10 mouse cellular contexts compared by ENCODE assay signal in the genomic region with DNA sequence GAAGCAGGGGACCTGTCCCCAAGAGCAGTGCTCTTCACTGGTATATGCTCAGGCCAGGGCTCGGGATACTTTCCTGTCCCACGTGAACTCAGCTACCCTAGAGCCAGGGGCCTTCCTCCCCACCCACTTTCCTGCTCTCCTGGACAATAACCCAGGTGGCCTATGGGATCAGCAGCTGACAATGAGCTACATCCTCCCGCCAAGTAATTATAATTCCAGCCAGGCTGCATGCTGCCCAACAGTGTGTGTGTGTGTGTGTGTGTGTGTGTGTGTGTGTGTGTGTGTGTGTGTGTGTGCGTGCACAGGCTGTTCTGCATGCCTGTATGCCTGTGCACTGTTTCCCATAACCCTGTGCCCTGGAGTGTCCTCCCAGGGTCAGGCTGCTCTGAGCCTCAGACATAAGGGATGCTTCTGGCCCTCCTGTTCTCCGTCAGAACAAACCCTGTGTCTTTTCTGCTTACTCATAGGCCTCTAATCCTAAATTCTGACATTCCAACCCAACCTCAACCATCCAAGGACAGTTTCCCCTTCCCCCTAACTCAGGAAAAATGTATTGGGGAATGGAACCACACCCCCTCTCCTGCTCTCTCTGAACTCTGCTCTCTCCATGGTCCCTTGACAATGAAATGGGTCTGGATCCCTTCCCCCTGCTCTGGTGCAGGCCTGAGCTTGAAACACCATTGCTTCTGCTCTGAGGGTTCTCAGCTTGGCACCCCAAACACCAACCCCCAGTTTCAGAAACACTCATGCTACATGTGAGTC. TPM values are rescaled to one million over a fixed set of nuclear protein-coding genes. Genes with fewer than 3 reads are reported as not detected.
DNase-seq lines count a peak whose midpoint lies in the region; ATAC-seq lines count a peak whose summit lies in the region.
"Had no signal": no experiment of that assay in that cellular context is flagged by ENCODE, and none has a peak within 500 bp of the region (broad histone marks: within the 10 kb centered on the region; RNA-seq: fewer than 3 reads in every experiment).

No protein-coding gene starts in this region.

- no peak for ATAC-seq in embryonic facial prominence, embryonic 14.5 days (ENCODE audit: low read depth)
- ATAC-seq in erythroid progenitor cell, adult 5-6 weeks (replicated peaks; ENCODE audit: low FRiP score, poor library complexity, severe bottlenecking) = no peak
- no peak for ATAC-seq in megakaryocyte progenitor cell, adult 5-6 weeks (replicated peaks; ENCODE audit: poor library complexity)

- no peak overlapping the region for H3K9ac ChIP-seq in embryonic facial prominence, embryonic 14.5 days (ENCODE audit: low read depth, low read length)

- no peaks in the 10 kb centered on the region for H3K27me3 ChIP-seq in embryonic facial prominence, embryonic 14.5 days (replicated peaks; ENCODE audit: control insufficient read depth, insufficient read depth, low read length)

- 0 out of 2 replicates have a peak overlapping the region, but pooled peaks have one; percentile 67 for H3K27ac ChIP-seq in embryonic facial prominence, embryonic 14.5 days (replicated peaks; ENCODE audit: low read depth, low read length)
- H3K27ac ChIP-seq: kidney, postnatal 0 days had no signal

- peaks cover 30% of the 10 kb centered on the region for H3K4me1 ChIP-seq in embryonic facial prominence, embryonic 14.5 days (ENCODE audit: control insufficient read depth, insufficient read depth, low read length)

- no peaks in the 10 kb centered on the region for H3K9me3 ChIP-seq in embryonic facial prominence, embryonic 14.5 days (ENCODE audit: control insufficient read depth, low read length)

- H3K4me3 ChIP-seq in embryonic facial prominence, embryonic 14.5 days (ENCODE audit: low read depth, low read length) = no peak overlapping the region

- WGBS in embryonic facial prominence, embryonic 14.5 days = 54% methylated on average over 4 of the region's 5 CpGs

- H3K4me2 ChIP-seq in embryonic facial prominence, embryonic 14.5 days (ENCODE audit: low read depth, low read length) = no peak overlapping the region

- no peaks in the 10 kb centered on the region for H3K36me3 ChIP-seq in embryonic facial prominence, embryonic 14.5 days (ENCODE audit: control insufficient read depth, insufficient read depth, low read length)

- DNase-seq in kidney, postnatal 10 days = peak; percentile 27
- DNase-seq in kidney, adult 11 months = no peak
- DNase-seq in NIH3T3 (ENCODE audit: low read depth) = peak; percentile 77
- DNase-seq in embryonic facial prominence, embryonic 14.5 days (ENCODE audit: low spot score) = no peak
- peak; percentile 18 for DNase-seq in induced T-regulatory cell, adult 2 months (ENCODE audit: low read depth)
- no peak for DNase-seq in natural killer cell, adult 2 months (ENCODE audit: low spot score in 2 of 2)
- DNase-seq: gastrocnemius, postnatal 10 days had no signal

RNA-seq across cellular contexts. Expression of a gene that starts 6.8 kb away (rescaled TPM):
- 5.5 and 6.6 TPM in 2 replicates for polyA plus RNA-seq in embryonic facial prominence, embryonic 14.5 days (2014; fragmentation: Nextera tagmentation; extraction: Ambion mirVana)
- total RNA-seq in erythroid progenitor cell, adult 5-6 weeks (2015; ENCODE audit: low replicate concordance) = 84.7 and 114 TPM in 2 replicates
- 84.7 and 147 TPM in 2 replicates for total RNA-seq in erythroid progenitor cell, adult 5-6 weeks (2017; ENCODE audit: low replicate concordance)
- total RNA-seq in megakaryocyte progenitor cell, adult 5-6 weeks (2015) = 43.4 and 55.3 TPM in 2 replicates
- 119 and 123 TPM in 2 replicates for total RNA-seq in megakaryocyte progenitor cell, adult 5-6 weeks (2017)

RNA-seq across cellular contexts. Expression of a gene that starts 46.1 kb away (rescaled TPM):
- 1.4 and 1.7 TPM in 2 replicates for polyA plus RNA-seq in embryonic facial prominence, embryonic 14.5 days (2014; fragmentation: Nextera tagmentation; extraction: Ambion mirVana)
- total RNA-seq in erythroid progenitor cell, adult 5-6 weeks (2015; ENCODE audit: low replicate concordance) = not detected in 2 replicates
- not detected in 2 replicates for total RNA-seq in erythroid progenitor cell, adult 5-6 weeks (2017; ENCODE audit: low replicate concordance)
- 0.29 TPM in 1 of 2 replicates, not detected in the other for total RNA-seq in megakaryocyte progenitor cell, adult 5-6 weeks (2015)
- not detected in 2 replicates for total RNA-seq in megakaryocyte progenitor cell, adult 5-6 weeks (2017)
- total RNA-seq: gastrocnemius, postnatal 10 days had no signal

Comparison
In these comparisons a context has a peak if more than half of its experiments do, and no peak if none do; other contexts are left out.
1. DNase-seq: peak in kidney, postnatal 10 days (single experiment), NIH3T3 (single experiment) and induced T-regulatory cell, adult 2 months (single experiment); none in kidney, adult 11 months (single experiment), embryonic facial prominence, embryonic 14.5 days (single experiment) and natural killer cell, adult 2 months (0 of 2).